Mouse (Mus musculus) splenic B cell, adult 2 months (primary cell): Measurements from ENCODE around the gene Pnisr.

Source experiments
- DNase-seq: peaks from one replicate; pipeline ENCODE4 v3.0.0-alpha.2; 2011; ENCODE audit warnings: low read depth, low spot score
- H3K27me3 ChIP-seq: 2 replicates; pipeline ENCODE4 v1.6.1; 2012; ENCODE audit warnings: mild to moderate bottlenecking, low read length, moderate library complexity, mixed read lengths; ENCODE audit not compliant: control insufficient read depth, poor library complexity, insufficient read depth, severe bottlenecking
- H3K36me3 ChIP-seq: 2 replicates; pipeline ENCODE4 v1.6.1; 2012; ENCODE audit warnings: mild to moderate bottlenecking, low read length, moderate library complexity, mixed read lengths; ENCODE audit not compliant: control insufficient read depth, poor library complexity, insufficient read depth, severe bottlenecking

The Pnisr gene

DNA sequence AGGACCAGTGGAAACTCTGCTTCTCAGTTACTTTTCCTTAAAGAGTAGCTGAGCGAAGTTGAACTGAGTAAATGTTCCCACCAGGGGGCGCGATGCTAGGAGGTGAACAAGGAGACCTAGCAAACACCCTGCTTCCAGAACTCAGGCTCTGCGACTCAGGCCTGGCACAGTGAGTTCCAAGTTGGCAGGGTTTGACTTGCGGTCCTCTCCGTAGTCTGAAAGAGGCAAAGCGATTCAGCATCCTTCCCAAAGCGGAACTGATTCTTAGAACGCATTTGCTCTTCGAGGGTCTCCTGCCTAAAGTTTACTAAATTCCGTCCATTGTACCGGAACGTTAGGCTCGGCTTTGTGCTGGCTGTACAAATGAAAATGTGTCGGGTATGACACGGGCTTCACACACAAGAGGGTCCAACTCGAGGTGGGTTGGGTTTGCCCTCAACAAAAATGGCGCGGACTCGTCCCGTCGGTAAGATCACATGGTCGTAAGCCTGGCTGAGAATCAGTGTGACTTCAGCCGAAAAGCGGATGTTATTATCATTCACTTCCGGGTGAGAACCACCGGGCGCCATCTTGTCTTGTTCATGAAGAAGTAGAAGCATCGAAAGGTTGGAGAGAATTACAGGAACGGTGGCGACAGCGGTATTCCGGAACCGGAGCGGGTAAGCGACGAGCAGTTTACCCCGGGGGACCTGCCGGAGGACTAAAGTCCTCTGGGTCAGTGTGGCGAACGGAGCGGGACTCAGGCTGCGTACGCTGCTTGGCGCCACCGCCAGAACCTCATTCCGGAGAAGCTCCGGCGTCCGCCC lies at the start of gene Pnisr:
Gene Pnisr, plus strand, starts transcription at position 103 of the 806 bp plus-strand sequence.
- Histone ChIP-seq H3K36me3 (no peaks in the 10 kb centered on the region), H3K27me3 (no peaks in the 10 kb centered on the region)
- DNase-seq, result peak; percentile 98

GRCm38 (mm10) chr4:21801013-21801412 lies 46.4 kb upstream of the Pnisr start:
- peaks cover 23% of the 10 kb centered on the region for H3K36me3 ChIP-seq
- no peak for DNase-seq
- no peaks in the 10 kb centered on the region for H3K27me3 ChIP-seq

DNA sequence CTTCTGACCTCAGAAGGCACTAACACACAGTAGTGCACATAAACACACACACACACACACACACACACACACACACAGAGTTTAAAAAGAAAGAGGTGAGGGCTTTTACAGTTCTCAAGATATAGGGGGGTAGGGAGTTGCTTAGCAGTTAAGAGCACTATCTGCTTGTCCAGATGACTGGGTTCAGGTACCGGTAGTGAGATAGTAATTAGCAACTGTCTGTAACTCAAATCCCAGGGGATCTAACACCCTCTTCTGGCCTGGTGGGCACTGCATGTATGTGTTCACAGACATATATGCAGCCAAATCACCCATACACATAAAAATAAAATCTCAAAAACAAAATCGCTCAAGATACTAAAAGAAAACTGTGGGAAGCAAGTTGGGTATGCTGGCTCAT lies 45.8 kb upstream of the Pnisr start:
- Histone ChIP-seq H3K27me3 (no peaks in the 10 kb centered on the region), H3K36me3 (peaks cover 20% of the 10 kb centered on the region)
- no peak for DNase-seq

DNA sequence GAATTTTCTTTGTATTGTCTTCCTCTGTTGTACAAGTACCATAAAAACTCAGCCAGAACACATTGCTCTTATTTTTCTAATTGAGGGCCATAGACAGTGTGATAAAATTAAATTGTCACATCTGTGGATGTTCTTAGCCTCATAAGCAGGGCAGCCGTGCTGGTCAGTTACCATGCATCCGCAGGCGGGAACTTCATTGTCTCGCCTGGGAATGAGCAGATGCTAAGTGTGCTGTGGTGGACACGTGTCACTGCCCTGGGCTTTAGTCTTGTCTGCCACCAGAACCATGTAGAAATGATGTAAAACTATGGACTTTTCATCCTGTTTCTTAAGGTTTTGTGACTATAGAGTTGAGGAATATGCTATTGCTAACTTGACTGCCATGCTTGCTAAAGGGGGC lies 40.2 kb upstream of the Pnisr start:
- H3K36me3 ChIP-seq, result peaks cover 10% of the 10 kb centered on the region
- DNase-seq, result no peak
- H3K27me3 ChIP-seq, result no peaks in the 10 kb centered on the region

- Histone ChIP-seq H3K36me3 (peaks cover 2% of the 10 kb centered on the region; the same call in 1 of the 2 replicates), H3K27me3 (no peaks in the 10 kb centered on the region)
Measured at GRCm38 (mm10) chr4:21810608-21811007, 36.8 kb upstream of the Pnisr start.

GRCm38 (mm10) chr4:21812635-21813034 lies 34.7 kb upstream of the Pnisr start:
- no peaks in the 10 kb centered on the region for H3K27me3 ChIP-seq
- DNase-seq, result no peak
- H3K36me3 ChIP-seq, result peaks cover 2% of the 10 kb centered on the region; the same call in 1 of the 2 replicates

More at GRCm38 (mm10) chr4:21810608-21811007, 36.8 kb upstream of the Pnisr start:
- DNase-seq, result no peak

DNA sequence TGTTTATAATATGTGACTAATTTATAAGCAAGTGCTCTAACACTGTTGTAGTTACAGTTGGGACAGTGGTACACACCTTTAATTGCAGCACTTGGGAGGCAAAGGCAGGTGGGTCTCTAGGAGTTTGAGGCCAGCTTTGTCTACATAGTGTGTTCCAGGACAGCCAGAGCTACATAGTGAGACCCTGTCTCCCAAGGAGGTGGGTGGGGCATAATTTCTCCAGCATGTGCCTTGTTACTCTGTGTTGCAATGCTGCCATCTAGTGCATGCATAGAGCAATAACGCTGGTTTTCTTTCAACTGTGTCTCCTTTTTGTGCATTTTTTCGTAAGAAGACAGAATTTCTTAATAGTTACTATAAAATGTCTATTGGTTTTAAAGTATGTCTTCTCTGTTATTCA lies 33.4 kb upstream of the Pnisr start:
- Histone ChIP-seq H3K36me3 (peaks cover 2% of the 10 kb centered on the region; the same call in 1 of the 2 replicates), H3K27me3 (no peaks in the 10 kb centered on the region)
- DNase-seq, result peak; percentile 74

DNA sequence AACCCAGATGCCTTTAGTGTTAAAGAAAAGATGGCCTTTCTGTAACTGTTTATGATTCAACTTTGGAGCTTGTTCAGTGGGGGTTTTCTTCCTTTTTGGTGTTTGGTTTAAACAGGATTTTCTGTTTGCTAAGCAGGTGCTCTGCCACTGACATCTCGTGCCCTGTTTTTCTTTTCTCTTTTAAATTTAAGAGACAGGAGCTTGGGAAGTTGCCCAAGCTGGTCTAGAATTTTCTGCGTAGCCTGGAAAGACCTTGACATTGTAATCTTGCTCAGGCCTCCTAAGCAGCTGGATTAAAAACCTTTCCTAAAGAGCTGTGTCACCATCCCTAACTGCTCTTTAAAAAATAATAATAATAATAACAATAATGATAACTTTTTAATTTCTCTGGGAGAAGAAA lies 20.8 kb upstream of the Pnisr start:
- no peaks in the 10 kb centered on the region for H3K27me3 ChIP-seq
- no peaks in the 10 kb centered on the region for H3K36me3 ChIP-seq
- DNase-seq, result no peak

DNA sequence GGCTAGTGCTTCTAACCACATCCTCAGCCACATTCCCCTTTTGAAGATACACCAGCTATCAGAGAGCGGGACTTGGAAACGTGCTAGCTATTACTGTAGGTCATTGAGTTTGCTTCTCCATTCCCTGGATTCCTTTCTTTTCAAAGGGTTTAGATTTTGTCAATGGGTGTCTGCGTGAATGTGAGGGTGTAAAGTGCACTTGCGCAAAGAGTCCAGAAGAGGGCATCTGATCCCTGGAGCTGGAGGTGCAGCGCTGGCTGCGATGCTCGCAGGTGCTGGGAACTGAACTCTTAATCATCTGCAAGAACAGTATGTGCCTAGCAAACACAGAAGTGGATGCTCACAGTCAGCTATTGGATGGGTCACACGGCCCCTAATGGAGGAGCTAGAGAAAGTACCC lies 14.5 kb upstream of the Pnisr start:
- DNase-seq, result no peak
- no peaks in the 10 kb centered on the region for H3K36me3 ChIP-seq
- H3K27me3 ChIP-seq, result no peaks in the 10 kb centered on the region

DNA sequence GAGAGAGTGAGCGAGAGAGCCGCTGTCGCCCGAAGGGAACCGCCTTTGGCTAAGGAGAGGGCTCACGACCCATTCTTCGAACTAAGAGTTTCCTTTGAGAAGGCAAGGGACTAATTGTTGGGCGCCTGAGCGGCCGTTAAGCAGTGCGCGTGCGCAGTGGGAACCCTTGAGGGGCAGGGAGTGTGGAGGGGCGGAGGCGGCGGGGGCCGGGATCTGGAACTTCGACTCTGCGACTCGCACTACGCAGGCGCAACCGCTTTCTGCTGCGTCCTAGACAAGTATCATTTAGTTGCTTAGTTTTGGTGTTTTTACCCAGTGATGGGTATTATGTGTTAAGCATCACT lies 876 bp downstream of the Pnisr start:
- H3K27me3 ChIP-seq, result no peaks in the 10 kb centered on the region
- peak; percentile 90 for DNase-seq
- H3K36me3 ChIP-seq, result no peaks in the 10 kb centered on the region

GRCm38 (mm10) chr4:21857481-21857880 lies 10.1 kb downstream of the Pnisr start:
- DNase-seq, result no peak
- Histone ChIP-seq H3K27me3 (no peaks in the 10 kb centered on the region), H3K36me3 (peaks cover 20% of the 10 kb centered on the region)

DNA sequence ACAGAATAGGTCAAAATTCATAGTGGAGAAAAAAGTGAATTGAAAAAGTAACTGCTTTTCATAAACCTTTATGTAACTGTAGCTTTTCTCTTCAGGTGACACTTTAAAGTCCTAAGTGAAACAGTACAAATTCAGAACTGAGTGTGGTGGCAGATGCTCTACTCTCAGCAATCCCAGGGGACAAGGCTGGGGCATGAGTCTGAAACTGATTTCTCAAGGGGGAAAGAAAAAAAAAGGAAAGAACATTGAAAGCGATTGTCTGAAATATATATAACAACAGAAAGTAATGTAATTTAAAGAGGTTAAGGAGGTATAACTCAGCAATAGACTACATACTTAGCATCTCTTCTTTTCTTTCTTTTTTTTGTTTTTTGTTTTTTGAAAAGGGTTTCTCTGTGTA lies 17.8 kb downstream of the Pnisr start:
- DNase-seq, result peak; percentile 18
- Histone ChIP-seq H3K36me3 (peaks cover 19% of the 10 kb centered on the region), H3K27me3 (no peaks in the 10 kb centered on the region)

- Histone ChIP-seq H3K27me3 (no peaks in the 10 kb centered on the region), H3K36me3 (peaks cover 4% of the 10 kb centered on the region)
- DNase-seq, result peak; percentile 6
Measured at GRCm38 (mm10) chr4:21878776-21879175, 31.4 kb downstream of the Pnisr start.

DNA sequence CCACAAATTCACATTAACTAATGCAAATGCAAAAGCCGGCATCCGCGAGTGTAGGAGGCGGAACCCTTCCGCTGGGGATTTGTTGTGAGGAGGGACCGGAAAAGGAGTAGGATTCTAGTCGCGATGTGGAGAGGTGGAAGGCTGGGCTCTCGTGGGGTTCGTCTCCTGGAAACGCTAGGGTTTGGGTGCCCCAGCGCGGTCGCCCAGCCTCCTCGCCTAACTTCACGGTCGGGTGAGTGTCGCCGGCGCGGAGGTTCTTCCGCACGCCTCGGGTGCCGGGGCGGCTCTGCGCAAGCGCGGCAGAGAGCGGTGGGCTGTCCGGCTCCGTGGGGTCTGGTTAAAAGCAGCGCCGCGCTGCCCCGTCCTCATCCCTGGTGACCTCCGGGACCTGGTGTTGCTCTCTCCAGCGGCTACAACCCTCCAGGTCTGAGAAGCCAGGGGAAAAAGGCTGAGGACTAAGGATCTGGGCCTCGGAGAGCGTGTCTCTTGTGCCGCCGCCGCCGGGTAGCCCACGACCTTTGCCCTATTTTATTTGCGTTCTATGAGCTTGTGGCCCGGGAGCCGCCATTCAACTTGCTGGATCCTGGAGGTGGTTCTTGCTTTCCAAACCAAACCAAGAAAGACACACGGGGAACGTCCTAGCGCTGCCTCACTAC lies 32.3 kb downstream of the Pnisr start, which contains the start of gene Coq3:
Gene Coq3, plus strand, starts transcription at position 109 of the 656 bp plus-strand sequence.
- DNase-seq, result peak; percentile 82
- Histone ChIP-seq H3K27me3 (no peaks in the 10 kb centered on the region), H3K36me3 (peaks cover 3% of the 10 kb centered on the region; the same call in 1 of the 2 replicates)

DNA sequence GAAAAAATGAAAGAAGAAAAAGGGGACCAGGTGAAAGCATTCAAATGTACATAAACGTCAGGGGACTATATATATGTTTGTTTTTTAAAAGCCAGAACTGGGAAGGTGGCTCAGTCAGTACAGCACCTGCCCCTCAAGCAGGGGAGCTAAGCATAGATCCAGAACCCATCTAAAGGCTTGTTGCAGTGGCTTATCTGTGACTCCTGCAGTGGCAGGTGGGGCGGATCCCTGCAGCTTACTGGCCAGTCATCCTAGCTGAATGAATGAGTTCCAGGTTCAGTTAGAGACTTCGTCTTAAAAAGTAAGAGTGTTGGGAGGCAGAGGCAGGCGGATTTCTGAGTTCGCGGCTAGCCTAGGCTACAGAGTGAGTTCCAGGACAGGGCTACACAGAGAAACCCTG lies 35.4 kb downstream of the Pnisr start:
- DNase-seq, result no peak
- Histone ChIP-seq H3K36me3 (no peaks in the 10 kb centered on the region), H3K27me3 (no peaks in the 10 kb centered on the region)
